Mouse (Mus musculus): ENCODE data around the gene Snip1. TPM values are rescaled to one million over a fixed set of nuclear protein-coding genes. Genes with fewer than 3 reads are reported as not detected.

Gene Snip1
- polyA plus RNA-seq, 1 experiment from 2014 or later: 33.4 TPM

DNA sequence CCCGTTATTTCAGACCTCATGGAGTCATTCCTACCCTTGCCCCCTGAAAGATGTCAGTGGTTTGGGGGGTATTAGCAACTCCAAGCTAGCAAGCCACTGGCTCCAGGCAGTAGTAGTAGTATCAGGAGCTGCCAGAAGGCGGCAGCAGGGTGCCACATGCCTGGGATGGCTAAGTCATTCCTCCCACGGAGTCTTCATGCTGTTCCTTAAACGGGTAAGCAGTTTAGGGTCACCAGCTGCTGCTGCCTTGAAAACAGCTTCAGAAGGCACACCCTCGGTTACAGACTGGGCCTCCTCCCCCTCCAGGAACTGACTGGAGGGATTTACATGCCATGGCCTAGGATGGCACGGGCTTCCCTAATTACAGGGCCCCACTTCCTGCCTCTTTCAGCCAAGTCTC, 48.2 kb downstream of the Snip1 start:
- Histone ChIP-seq H3K4me1 (peaks cover 21% of the 10 kb centered on the region), H3K27ac (no peak overlapping the region), H3K9me3 (replicated peaks) (no peaks in the 10 kb centered on the region), H3K4me2 (replicated peaks) (no peak overlapping the region), H3K36me3 (peaks cover 18% of the 10 kb centered on the region), H3K4me3 (no peak overlapping the region), H3K9ac (no peak overlapping the region), H3K27me3 (peaks cover 2% of the 10 kb centered on the region; the same call in 1 of the 2 replicates)
- no peak; the same call in 1 of the 2 replicates for ATAC-seq (ENCODE audit: low FRiP score)
- whole genome bisulfite sequencing: 11% methylated on average over 6 of the region's 6 CpGs

DNA sequence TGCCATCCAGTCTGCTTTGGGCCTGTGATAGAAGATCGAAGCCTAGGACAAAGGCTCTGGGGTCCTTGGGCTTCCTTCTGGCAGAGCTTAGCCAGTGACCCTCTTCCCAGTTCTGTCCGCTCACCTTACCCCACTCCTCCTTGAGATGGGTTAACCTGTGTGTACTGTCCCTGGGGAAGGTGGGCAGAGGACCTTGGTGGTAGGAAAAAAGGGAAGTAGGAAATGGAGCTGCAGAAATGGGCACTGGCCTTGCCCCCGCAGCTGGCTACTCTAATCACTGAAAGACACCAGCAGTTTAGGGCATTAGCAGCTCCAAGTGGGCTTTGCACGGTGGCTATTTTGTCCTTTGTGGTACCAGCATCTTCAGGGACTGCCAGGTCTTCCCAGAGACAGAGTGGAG, 48.6 kb downstream of the Snip1 start:
- peaks cover 14% of the 10 kb centered on the region for H3K36me3 ChIP-seq
- H3K27ac ChIP-seq: no peak overlapping the region
- no peak overlapping the region for H3K9ac ChIP-seq
- H3K4me1 ChIP-seq: peaks cover 21% of the 10 kb centered on the region
- no peak overlapping the region for H3K4me2 ChIP-seq (replicated peaks)
- H3K4me3 ChIP-seq: no peak overlapping the region
- peaks cover 2% of the 10 kb centered on the region; the same call in 1 of the 2 replicates for H3K27me3 ChIP-seq
- WGBS: 80% methylated on average over 4 of the region's 4 CpGs
- ATAC-seq (ENCODE audit: low FRiP score): no peak
- no peaks in the 10 kb centered on the region for H3K9me3 ChIP-seq (replicated peaks)

DNA sequence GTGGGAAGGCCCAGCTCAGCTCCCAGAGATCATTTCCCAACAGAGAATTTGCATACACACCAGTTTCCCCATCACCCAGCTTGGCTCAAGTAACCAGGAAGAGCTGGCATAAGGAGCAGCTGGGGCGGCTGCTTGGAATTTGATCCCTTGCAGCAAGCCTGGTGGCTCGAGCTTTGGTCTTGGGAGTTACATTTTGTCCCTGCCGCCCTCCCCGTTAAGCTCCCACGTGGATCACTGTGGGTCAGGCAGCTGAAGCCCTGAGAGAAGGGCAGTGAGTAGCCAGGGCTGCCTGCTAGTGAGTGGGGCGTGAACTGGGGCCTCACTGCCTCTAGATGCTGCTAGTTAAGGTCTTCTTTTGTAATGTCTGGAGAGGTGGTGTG, 49.2 kb downstream of the Snip1 start:
- peaks cover 2% of the 10 kb centered on the region; the same call in 1 of the 2 replicates for H3K27me3 ChIP-seq
- no peaks in the 10 kb centered on the region for H3K9me3 ChIP-seq (replicated peaks)
- WGBS: 44% methylated on average over 6 of the region's 6 CpGs
- H3K36me3 ChIP-seq: peaks cover 9% of the 10 kb centered on the region; the same call in 1 of the 2 replicates
- no peak for ATAC-seq (ENCODE audit: low FRiP score)
- H3K4me3 ChIP-seq: no peak overlapping the region
- H3K27ac ChIP-seq: no peak overlapping the region
- H3K4me2 ChIP-seq (replicated peaks): no peak overlapping the region
- no peak overlapping the region for H3K9ac ChIP-seq
- peaks cover 21% of the 10 kb centered on the region for H3K4me1 ChIP-seq

DNA sequence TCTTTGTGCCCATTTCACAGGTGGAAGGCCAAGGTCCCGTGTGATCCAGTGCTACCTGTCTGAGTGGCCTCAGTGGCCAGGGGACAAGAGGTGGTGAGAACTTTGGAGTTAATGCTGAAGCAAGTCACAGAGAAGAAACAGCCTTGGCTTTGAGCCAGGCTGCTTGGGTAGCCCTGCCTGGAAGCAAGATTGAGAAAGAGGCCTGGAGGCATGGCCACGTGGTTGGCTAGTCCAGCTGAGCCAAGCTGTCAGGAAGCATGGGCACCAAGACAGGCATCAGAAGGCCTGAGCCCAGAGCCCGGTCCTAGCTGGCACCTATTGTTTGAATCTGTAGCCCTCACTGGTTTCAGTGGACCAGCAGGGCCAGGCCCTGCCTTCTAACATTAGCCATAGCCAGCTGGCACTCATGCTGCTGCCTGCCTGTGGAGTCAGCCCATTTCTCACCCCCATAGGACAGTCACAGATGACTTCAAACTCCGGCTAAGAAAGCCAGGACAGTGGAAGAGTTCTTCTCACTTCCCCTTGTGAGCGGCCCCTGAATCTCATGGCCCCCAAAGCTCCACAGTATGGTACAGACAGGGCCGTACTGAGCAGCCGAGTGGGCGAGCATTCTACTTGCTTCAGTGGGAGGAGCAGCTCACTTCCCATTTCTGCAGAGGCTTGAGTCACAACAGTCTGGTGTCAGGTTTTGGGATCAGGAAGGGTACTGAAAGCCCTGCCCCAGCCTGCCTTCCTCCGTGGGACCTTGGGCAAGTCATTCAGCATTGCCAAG, 49.8 kb downstream of the Snip1 start:
- Histone ChIP-seq H3K9ac (no peak overlapping the region), H3K4me1 (peaks cover 21% of the 10 kb centered on the region), H3K27me3 (peaks cover 2% of the 10 kb centered on the region; the same call in 1 of the 2 replicates), H3K36me3 (peaks cover 5% of the 10 kb centered on the region; the same call in 1 of the 2 replicates), H3K27ac (no peak overlapping the region; the same call in 1 of the 2 replicates), H3K4me3 (no peak overlapping the region), H3K4me2 (replicated peaks) (no peak overlapping the region), H3K9me3 (replicated peaks) (no peaks in the 10 kb centered on the region)
- ATAC-seq (ENCODE audit: low FRiP score): no peak
- 76% methylated on average over 9 of the region's 9 CpGs for WGBS

DNA sequence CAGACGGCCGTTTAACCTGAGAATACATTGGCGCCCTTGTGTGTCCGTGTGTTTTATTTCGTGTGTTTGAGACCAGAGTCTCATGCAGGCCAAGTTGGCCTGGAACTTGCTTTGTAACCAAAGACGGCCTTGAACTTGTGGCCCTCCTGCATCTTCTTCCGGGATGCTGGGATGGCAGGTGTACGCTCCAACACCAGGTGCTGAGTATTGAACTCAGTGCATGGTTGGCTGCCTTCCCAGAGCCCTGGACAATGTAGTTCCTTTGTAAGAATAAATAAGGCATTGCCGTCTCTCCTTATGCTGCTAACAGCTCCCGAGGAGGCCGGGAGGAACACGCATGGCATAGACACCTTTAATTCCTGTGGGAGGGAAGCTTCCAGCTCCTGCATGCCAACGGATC, 50.5 kb downstream of the Snip1 start:
- 82% methylated on average over 13 of the region's 13 CpGs for WGBS
- Histone ChIP-seq H3K4me2 (replicated peaks) (no peak overlapping the region), H3K9ac (no peak overlapping the region), H3K36me3 (0 out of 2 replicates have a peak, but pooled peaks cover 2% of the 10 kb centered on the region), H3K27me3 (peaks cover 2% of the 10 kb centered on the region; the same call in 1 of the 2 replicates), H3K4me1 (peaks cover 21% of the 10 kb centered on the region), H3K9me3 (replicated peaks) (no peaks in the 10 kb centered on the region), H3K4me3 (no peak overlapping the region), H3K27ac (no peak overlapping the region)
- no peak for ATAC-seq (ENCODE audit: low FRiP score)

DNA sequence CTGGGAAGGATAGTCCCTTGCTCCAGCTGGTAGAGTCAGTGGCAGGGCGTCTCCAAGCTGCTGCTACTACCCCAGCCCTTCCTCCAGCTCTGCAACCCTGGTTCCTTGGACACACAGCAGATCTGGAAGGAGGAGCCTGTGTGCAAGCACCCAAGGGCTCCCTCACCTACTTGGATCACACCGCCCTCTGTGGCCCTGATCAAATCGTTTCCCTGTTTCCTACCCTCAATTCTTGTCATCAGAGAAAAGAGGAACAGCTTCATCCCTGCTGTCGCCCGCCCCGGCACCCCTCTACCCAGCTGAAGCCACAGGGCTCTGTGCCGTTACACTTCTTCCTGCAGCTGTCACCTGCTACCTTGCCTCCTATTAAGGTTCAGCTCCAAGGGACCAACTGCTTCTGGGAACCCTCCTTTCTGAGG, 51.4 kb downstream of the Snip1 start:
- H3K4me1 ChIP-seq: peaks cover 28% of the 10 kb centered on the region
- H3K27me3 ChIP-seq: peaks cover 2% of the 10 kb centered on the region; the same call in 1 of the 2 replicates
- H3K4me2 ChIP-seq (replicated peaks): no peak overlapping the region
- ATAC-seq (ENCODE audit: low FRiP score): no peak
- no peaks in the 10 kb centered on the region for H3K9me3 ChIP-seq (replicated peaks)
- H3K4me3 ChIP-seq: no peak overlapping the region
- H3K9ac ChIP-seq: no peak overlapping the region
- H3K27ac ChIP-seq: no peak overlapping the region
- WGBS: 89% methylated on average over 7 of the region's 7 CpGs
- H3K36me3 ChIP-seq: no peaks in the 10 kb centered on the region

DNA sequence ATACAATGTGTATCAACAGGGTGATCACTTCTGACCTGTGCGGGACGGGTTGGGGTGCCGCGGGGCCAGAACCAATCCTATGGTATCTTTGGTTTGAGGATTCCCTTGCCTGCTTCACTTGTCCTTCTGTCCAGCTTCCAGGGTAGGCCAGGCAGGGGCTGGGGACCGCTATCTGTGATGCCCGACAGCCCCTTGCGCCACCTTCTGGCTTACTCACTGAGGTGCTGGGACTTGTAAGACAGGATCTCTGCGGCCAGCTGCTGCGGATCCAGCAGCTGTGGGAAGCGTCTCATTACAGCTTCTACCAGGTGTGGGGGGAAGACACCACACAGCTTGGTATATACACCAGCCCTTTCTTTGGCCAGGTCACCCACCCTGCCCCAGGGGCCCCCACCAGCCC, 52.6 kb downstream of the Snip1 start:
- H3K4me1 ChIP-seq: peaks cover 32% of the 10 kb centered on the region
- H3K9ac ChIP-seq: no peak overlapping the region
- WGBS: 31% methylated on average over 10 of the region's 10 CpGs
- H3K36me3 ChIP-seq: no peaks in the 10 kb centered on the region
- no peak overlapping the region for H3K4me2 ChIP-seq (replicated peaks)
- no peak overlapping the region for H3K4me3 ChIP-seq
- H3K27ac ChIP-seq: no peak overlapping the region
- no peak for ATAC-seq (ENCODE audit: low FRiP score)
- H3K27me3 ChIP-seq: peaks cover 2% of the 10 kb centered on the region; the same call in 1 of the 2 replicates
- H3K9me3 ChIP-seq (replicated peaks): no peaks in the 10 kb centered on the region

DNA sequence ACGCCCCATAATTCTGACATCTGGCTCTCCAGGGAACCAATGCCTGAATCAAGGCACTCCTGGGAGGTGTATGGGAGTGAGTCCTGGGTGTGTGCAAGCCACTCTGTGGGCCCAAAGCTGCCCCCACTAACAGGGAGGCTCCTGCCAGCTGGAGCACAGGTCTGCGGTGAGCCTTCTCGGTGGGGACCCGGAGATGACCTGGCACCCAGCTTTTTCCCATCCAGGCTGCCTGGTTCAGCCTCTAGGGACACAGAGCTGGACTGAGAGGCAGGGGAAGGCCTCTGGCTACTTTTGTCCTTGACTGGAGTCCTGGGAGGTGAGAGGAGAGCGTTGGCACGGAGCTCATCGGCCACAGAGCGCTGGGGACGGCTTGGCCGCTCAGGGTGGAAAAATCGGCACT, 53.2 kb downstream of the Snip1 start:
- no peaks in the 10 kb centered on the region for H3K36me3 ChIP-seq
- 88% methylated on average over 11 of the region's 11 CpGs for WGBS
- no peak overlapping the region for H3K4me3 ChIP-seq
- no peak overlapping the region for H3K9ac ChIP-seq
- ATAC-seq (ENCODE audit: low FRiP score): no peak
- peaks cover 2% of the 10 kb centered on the region; the same call in 1 of the 2 replicates for H3K27me3 ChIP-seq
- H3K27ac ChIP-seq: no peak overlapping the region
- peaks cover 36% of the 10 kb centered on the region for H3K4me1 ChIP-seq
- no peaks in the 10 kb centered on the region for H3K9me3 ChIP-seq (replicated peaks)
- H3K4me2 ChIP-seq (replicated peaks): no peak overlapping the region

DNA sequence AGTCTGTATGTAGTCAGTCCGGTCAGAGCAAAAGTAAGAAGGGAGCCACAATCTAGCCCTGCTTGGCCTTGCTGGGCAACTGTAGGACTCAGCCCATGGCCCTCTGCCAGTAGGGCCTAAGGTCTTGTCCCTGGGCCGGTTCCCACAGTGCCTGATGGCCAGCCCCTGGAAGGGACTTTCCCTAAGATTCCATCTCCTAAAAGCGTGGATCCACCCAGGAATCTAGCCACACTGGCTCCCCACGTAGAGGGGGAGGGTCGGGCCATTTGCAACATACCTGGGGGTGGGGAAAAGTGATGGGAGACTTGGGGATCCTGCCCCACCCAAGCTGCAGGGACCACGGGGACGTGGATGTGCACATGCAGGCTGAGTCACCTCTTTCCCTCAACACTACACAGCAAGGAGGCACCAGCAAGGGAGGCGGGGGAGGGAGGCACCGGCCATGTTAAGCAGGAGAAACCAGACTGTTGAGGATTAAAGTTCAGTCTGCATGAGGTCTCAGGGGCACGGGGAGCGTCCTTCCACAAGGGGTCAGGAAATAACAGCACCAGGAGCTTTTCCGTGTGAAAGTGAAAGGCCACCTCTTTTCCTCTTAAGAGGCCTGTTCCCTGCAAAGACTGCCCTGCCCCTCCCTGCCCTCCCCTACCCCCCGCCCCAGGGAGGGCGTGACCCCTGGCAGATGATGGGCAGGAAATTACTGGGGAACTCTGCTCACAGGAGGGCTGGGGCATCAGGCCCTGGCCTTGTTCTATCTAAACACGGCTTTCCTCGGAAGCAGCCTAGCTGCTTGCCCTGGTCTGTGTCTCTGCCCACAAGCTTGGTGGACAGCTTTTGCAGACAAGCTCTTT, 56.2 kb downstream of the Snip1 start:
- H3K9ac ChIP-seq: no peak overlapping the region
- H3K4me3 ChIP-seq: no peak overlapping the region
- no peaks in the 10 kb centered on the region for H3K9me3 ChIP-seq (replicated peaks)
- H3K27ac ChIP-seq: no peak overlapping the region
- no peaks in the 10 kb centered on the region for H3K36me3 ChIP-seq
- no peak overlapping the region for H3K4me2 ChIP-seq (replicated peaks)
- WGBS: 22% methylated on average over 16 of the region's 16 CpGs
- peaks cover 36% of the 10 kb centered on the region for H3K4me1 ChIP-seq
- H3K27me3 ChIP-seq: peaks cover 17% of the 10 kb centered on the region
- no peak for ATAC-seq (ENCODE audit: low FRiP score)

DNA sequence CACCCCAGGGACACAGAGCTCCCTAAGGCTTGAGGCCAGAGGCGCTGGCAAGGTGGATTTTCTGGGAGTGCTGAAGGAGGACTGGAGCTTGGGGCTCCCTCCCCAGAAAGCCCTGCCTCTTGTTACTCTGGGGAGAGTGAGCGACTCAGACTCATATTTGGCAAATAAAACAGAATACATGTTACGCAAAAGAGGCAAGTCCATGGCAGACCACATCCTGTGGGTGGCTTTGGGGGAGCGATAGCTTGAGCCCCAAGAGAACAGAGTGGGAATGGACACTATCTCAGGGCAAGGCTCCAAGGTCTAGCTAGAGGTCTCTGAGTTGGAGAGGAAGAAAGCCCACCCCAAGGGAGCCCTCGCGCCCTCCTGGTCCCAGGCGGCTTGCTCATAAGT, 56.8 kb downstream of the Snip1 start:
- no peak overlapping the region for H3K9ac ChIP-seq
- peaks cover 36% of the 10 kb centered on the region for H3K4me1 ChIP-seq
- H3K27me3 ChIP-seq: peaks cover 23% of the 10 kb centered on the region
- no peak overlapping the region for H3K4me3 ChIP-seq
- H3K27ac ChIP-seq: no peak overlapping the region
- H3K9me3 ChIP-seq (replicated peaks): no peaks in the 10 kb centered on the region
- WGBS: 71% methylated on average over 7 of the region's 7 CpGs
- no peak overlapping the region for H3K4me2 ChIP-seq (replicated peaks)
- H3K36me3 ChIP-seq: no peaks in the 10 kb centered on the region
- no peak for ATAC-seq (ENCODE audit: low FRiP score)

Data from hindbrain, embryonic 12.5 days (tissue).